In the genomic region with DNA sequence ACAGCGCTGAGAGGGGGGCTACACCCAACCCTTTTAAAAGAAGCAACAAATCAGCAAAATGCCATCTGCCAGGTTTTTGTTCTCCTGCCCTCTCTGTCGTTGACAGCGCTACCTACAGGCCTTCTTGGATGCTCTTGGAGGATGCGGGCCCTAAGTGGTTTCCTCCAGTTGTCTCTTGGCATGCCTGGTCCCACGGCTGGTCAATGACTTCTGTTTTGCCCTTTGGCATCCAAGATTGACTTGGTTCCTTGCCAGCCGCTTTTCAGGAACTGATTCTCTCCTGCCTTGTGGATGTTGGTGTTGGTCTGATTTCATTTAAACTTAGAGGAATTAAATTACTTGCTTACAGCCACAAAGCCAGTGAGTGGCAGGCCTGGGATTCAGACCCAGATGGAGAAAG, we compare ENCODE assay signal across 27 mouse cellular contexts. TPM values are rescaled to one million over a fixed set of nuclear protein-coding genes. Genes with fewer than 3 reads are reported as not detected.
A peak's percentile ranks its signal among the peaks of the same experiment; 100 is the strongest.
DNase-seq lines count a peak whose midpoint lies in the region; ATAC-seq lines count a peak whose summit lies in the region.
"Had no signal": no experiment of that assay in that cellular context is flagged by ENCODE, and none has a peak within 500 bp of the region (broad histone marks: within the 10 kb centered on the region; RNA-seq: fewer than 3 reads in every experiment).

No protein-coding gene starts in this region.

- WGBS in embryonic facial prominence, embryonic 12.5 days, result 67% methylated on average over 6 of the region's 6 CpGs
- 83% methylated on average over 6 of the region's 6 CpGs for WGBS in embryonic facial prominence, embryonic 10.5 days
- WGBS in intestine, embryonic 15.5 days, result 82% methylated on average over 6 of the region's 6 CpGs

- no peaks in the 10 kb centered on the region for H3K9me3 ChIP-seq in embryonic facial prominence, embryonic 12.5 days
- no peaks in the 10 kb centered on the region for H3K9me3 ChIP-seq in embryonic facial prominence, embryonic 10.5 days
- no peaks in the 10 kb centered on the region for H3K9me3 ChIP-seq in intestine, embryonic 15.5 days
- H3K9me3 ChIP-seq: embryonic facial prominence, embryonic 15.5 days; hindbrain, embryonic 13.5 days; limb, embryonic 12.5 days; liver, embryonic 15.5 days; neural tube, embryonic 13.5 days had no signal

- ATAC-seq in embryonic facial prominence, embryonic 12.5 days (ENCODE audit: insufficient number of reproducible peaks, insufficient read depth, low FRiP score, low TSS enrichment), result no peak
- no peak for ATAC-seq in intestine, embryonic 15.5 days
- ATAC-seq: CD4-positive, CD25-positive, alpha-beta regulatory T cell, adult 4 months; intestine, postnatal 0 days had no signal

- no peak overlapping the region for H3K9ac ChIP-seq in embryonic facial prominence, embryonic 12.5 days
- H3K9ac ChIP-seq in intestine, embryonic 15.5 days, result no peak overlapping the region
- H3K9ac ChIP-seq: embryonic facial prominence, embryonic 15.5 days; hindbrain, embryonic 13.5 days; limb, embryonic 12.5 days; liver, embryonic 15.5 days; lung, embryonic 14.5 days; neural tube, embryonic 13.5 days had no signal

- no peaks in the 10 kb centered on the region for H3K27me3 ChIP-seq in embryonic facial prominence, embryonic 12.5 days
- H3K27me3 ChIP-seq in embryonic facial prominence, embryonic 10.5 days (replicated peaks; ENCODE audit: low read depth, poor library complexity, severe bottlenecking), result no peaks in the 10 kb centered on the region
- H3K27me3 ChIP-seq in intestine, embryonic 15.5 days (replicated peaks), result no peaks in the 10 kb centered on the region
- H3K27me3 ChIP-seq: embryonic facial prominence, embryonic 15.5 days; hindbrain, embryonic 13.5 days; limb, embryonic 12.5 days; liver, embryonic 15.5 days; neural tube, embryonic 13.5 days had no signal

- no peak overlapping the region for H3K4me2 ChIP-seq in embryonic facial prominence, embryonic 12.5 days (replicated peaks)
- no peak overlapping the region for H3K4me2 ChIP-seq in intestine, embryonic 15.5 days (replicated peaks)
- H3K4me2 ChIP-seq: embryonic facial prominence, embryonic 15.5 days; heart, embryonic 11.5 days; hindbrain, embryonic 13.5 days; limb, embryonic 12.5 days; liver, embryonic 15.5 days; lung, embryonic 14.5 days; neural tube, embryonic 13.5 days had no signal

- no peak overlapping the region for H3K4me3 ChIP-seq in embryonic facial prominence, embryonic 12.5 days
- no peak overlapping the region for H3K4me3 ChIP-seq in embryonic facial prominence, embryonic 10.5 days
- no peak overlapping the region for H3K4me3 ChIP-seq in intestine, embryonic 15.5 days (replicated peaks)
- H3K4me3 ChIP-seq: embryonic facial prominence, embryonic 15.5 days; hindbrain, embryonic 13.5 days; limb, embryonic 12.5 days; liver, embryonic 15.5 days; neural tube, embryonic 13.5 days had no signal

- no peaks in the 10 kb centered on the region for H3K36me3 ChIP-seq in embryonic facial prominence, embryonic 12.5 days
- H3K36me3 ChIP-seq in embryonic facial prominence, embryonic 10.5 days (replicated peaks), result no peaks in the 10 kb centered on the region
- H3K36me3 ChIP-seq in intestine, embryonic 15.5 days, result no peaks in the 10 kb centered on the region
- H3K36me3 ChIP-seq: embryonic facial prominence, embryonic 15.5 days; hindbrain, embryonic 13.5 days; limb, embryonic 12.5 days; liver, embryonic 15.5 days; neural tube, embryonic 13.5 days had no signal

- no peak for DNase-seq in embryonic facial prominence, embryonic 10.5 days (ENCODE audit: low spot score)
- peak; percentile 86 for DNase-seq in heart, adult 11 months
- no peak for DNase-seq in heart, postnatal 4 days
- peak; percentile 19 for DNase-seq in right cerebral cortex, postnatal 4 days
- DNase-seq in right cerebral cortex, postnatal 14 days, result no peak
- DNase-seq: adrenal gland, postnatal 25 days; embryo, embryonic 11 days; gastrocnemius, postnatal 25 days; heart, adult 18-20 months; heart, postnatal 36 days; kidney, postnatal 14 days; layer of hippocampus, adult 9-11 months; lung, embryonic 14.5 days; lung, postnatal 14 days; spleen, adult 18-20 months; thymus, postnatal 14 days had no signal

- no peaks in the 10 kb centered on the region for H3K4me1 ChIP-seq in embryonic facial prominence, embryonic 12.5 days
- no peaks in the 10 kb centered on the region for H3K4me1 ChIP-seq in embryonic facial prominence, embryonic 10.5 days
- H3K4me1 ChIP-seq in intestine, embryonic 15.5 days (replicated peaks), result no peaks in the 10 kb centered on the region
- H3K4me1 ChIP-seq: hindbrain, embryonic 13.5 days; limb, embryonic 12.5 days; liver, embryonic 15.5 days; neural tube, embryonic 13.5 days had no signal

- peak overlapping the region; percentile 7; the same call in 1 of the 2 replicates for H3K27ac ChIP-seq in embryonic facial prominence, embryonic 12.5 days
- H3K27ac ChIP-seq in embryonic facial prominence, embryonic 10.5 days (replicated peaks), result no peak overlapping the region
- no peak overlapping the region for H3K27ac ChIP-seq in intestine, embryonic 15.5 days
- H3K27ac ChIP-seq: embryonic facial prominence, embryonic 15.5 days; hindbrain, embryonic 13.5 days; limb, embryonic 12.5 days; liver, embryonic 15.5 days; neural tube, embryonic 13.5 days had no signal

RNA-seq across cellular contexts. Expression of a gene that starts 32.8 kb away (rescaled TPM):
- polyA plus RNA-seq in embryonic facial prominence, embryonic 12.5 days (2016; fragmentation: Nextera tagmentation; extraction: Ambion mirVana), result 0.97 and 1.1 TPM in 2 replicates
- polyA plus RNA-seq in embryonic facial prominence, embryonic 10.5 days (2016; fragmentation: Nextera tagmentation; extraction: Ambion mirVana), result 0.73 and 1.1 TPM in 2 replicates
- total RNA-seq in heart, postnatal 4 days (2021), result under 1 TPM; 0.14 to 0.27 TPM
- 0.47 and 0.54 TPM in 2 replicates for polyA plus RNA-seq in intestine, embryonic 15.5 days (2015; fragmentation: Nextera tagmentation; extraction: Ambion mirVana)
- total RNA-seq: liver, adult 2 months had no signal
- polyA plus RNA-seq: liver, adult 2 months had no signal

RNA-seq across cellular contexts. Expression of a gene that starts 38.7 kb away (rescaled TPM):
- 8.1 and 8.2 TPM in 2 replicates for polyA plus RNA-seq in embryonic facial prominence, embryonic 12.5 days (2016; fragmentation: Nextera tagmentation; extraction: Ambion mirVana)
- 4.1 and 5.2 TPM in 2 replicates for polyA plus RNA-seq in embryonic facial prominence, embryonic 10.5 days (2016; fragmentation: Nextera tagmentation; extraction: Ambion mirVana)
- total RNA-seq in heart, postnatal 4 days (2021), result 1 to 10 TPM; 1.6 to 2.1 TPM
- polyA plus RNA-seq in intestine, embryonic 15.5 days (2015; fragmentation: Nextera tagmentation; extraction: Ambion mirVana), result 0.97 and 1.1 TPM in 2 replicates
- polyA plus RNA-seq: CD4-positive, CD25-positive, alpha-beta regulatory T cell, adult 4 months had no signal

Comparison
In these comparisons a context has a peak if more than half of its experiments do, and no peak if none do; other contexts are left out.
1. DNase-seq: peak in heart, adult 11 months (single experiment) and right cerebral cortex, postnatal 4 days (single experiment); none in embryonic facial prominence, embryonic 10.5 days (single experiment), heart, postnatal 4 days (single experiment) and right cerebral cortex, postnatal 14 days (single experiment).